Mouse (Mus musculus) liver, embryonic 18 days (tissue): ENCODE measurements around the gene Kif26a. TPM values are rescaled to one million over a fixed set of nuclear protein-coding genes. Genes with fewer than 3 reads are reported as not detected.

ENCODE experiments used
- polyA plus RNA-seq: library from polyadenylated mRNA; depleted of rRNA; stranded (reverse); fragments of >200 nt; gene quantifications from 2 replicates; pipeline ENCODE4 v1.2.3, GENCODE M21; 2012; rRNA removed

Kif26a gene
- polyA plus RNA-seq, result 0.35 and 0.39 TPM in 2 replicates

DNA sequence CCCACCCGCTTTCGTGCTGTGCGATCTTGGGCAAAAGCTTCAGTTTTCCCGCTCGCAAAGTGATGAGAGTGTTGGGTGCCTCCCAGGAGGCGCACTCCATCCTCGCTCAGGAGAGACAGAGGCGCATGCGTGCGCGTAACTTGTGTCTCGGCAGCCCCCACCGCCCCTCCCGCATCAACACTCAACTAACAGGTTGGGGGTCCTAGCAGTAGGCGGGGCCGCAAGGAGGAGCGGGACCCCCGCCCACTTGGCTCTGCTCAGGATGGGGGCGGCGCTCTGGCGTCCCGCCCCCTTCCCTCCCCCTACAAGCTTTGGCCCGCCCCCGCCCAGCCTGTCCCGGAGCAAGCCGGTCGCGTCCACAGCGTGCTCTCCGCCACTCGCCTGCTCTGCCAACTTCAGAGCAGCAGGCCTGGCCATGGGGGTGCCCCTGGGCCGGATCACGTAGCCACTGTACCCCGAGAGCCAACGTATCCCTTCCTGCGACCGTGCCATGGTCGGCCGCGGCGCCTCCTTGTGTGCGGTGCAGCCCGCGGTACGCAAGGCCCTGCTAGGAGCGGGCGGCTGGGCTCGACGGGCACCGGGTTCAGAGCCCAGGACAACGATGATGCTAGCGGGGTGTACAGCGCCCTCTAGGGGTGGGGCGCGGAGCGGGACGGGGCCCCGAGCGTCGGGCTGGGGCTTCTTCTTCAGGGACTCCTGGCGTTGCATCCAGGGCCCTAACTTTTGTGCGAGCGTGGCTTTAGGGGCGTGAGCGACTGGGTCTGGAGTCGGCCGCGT is at the start of gene Kif26a:
Kif26a (plus strand) TSS at position 334 of the 777 bp plus-strand sequence.

DNA sequence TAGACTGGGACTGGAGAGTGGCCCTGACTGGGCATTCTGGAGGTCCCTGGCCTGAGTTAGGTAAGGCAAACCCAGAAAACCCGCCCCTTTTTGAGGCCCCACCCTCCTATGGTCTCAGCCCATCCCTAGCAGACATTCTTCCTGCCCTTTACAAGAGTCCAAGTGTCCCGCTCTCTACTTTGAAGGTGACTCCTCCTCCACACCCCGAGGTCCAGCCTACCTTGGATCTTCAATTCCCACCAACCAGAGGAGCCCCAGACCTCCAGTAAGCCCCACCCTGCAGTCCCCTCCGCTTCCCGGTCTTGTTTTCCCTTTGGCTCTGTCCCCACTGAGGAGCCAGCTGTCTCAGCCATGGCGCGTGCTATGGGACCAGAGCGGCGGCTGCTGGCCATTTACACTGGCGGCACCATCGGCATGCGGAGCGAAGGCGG is 39.5 kb upstream of the Kif26a start, which contains the start of gene Aspg:
Aspg (plus strand) TSS at position 139 of the 431 bp plus-strand sequence.

Other genes starting within 250 kb of the Kif26a start
- 3.1 and 3.5 TPM in 2 replicates for gene Ppp1r13b, start 238.1 kb upstream of the Kif26a start, polyA plus RNA-seq
- gene Atp5mpl, start 179.2 kb upstream of the Kif26a start, polyA plus RNA-seq, result 171 and 177 TPM in 2 replicates
- 0.14 and 0.18 TPM in 2 replicates for gene Tdrd9, start 174.6 kb upstream of the Kif26a start, polyA plus RNA-seq
- 0.06 and 0.07 TPM in 2 replicates for gene Rd3l, start 164.9 kb upstream of the Kif26a start, polyA plus RNA-seq
- 5.9 and 8.0 TPM in 2 replicates for gene Aspg, start 39.5 kb upstream of the Kif26a start, polyA plus RNA-seq